Mouse (Mus musculus): Measurements from ENCODE around the gene Pcmtd2.
A peak's percentile ranks its signal among the peaks of the same experiment; 100 is the strongest.
"Not testable (repeated sequence)": the region's sequence is repeated elsewhere in the genome, so short reads cannot be mapped to it uniquely, and the experiment has no call there.

Pcmtd2 gene

GRCm38 (mm10) chr2:181837372-181838292 is at the start of gene Pcmtd2:
Gene Pcmtd2, plus strand, starts transcription at chr2:181837854.
- peak; percentile 93 to 95 for DNase-seq

- no peak for DNase-seq
These were observed 48.3 kb upstream of the Pcmtd2 start for GRCm38 (mm10) chr2:181789396-181789795.

GRCm38 (mm10) chr2:181793186-181793585 is 44.5 kb upstream of the Pcmtd2 start:
- DNase-seq, result not testable (repeated sequence)

GRCm38 (mm10) chr2:181795641-181796130 is 42.0 kb upstream of the Pcmtd2 start:
- DNase-seq, result peak; percentile 40 to 53

GRCm38 (mm10) chr2:181797672-181798071 is 40.0 kb upstream of the Pcmtd2 start:
- peak; percentile 85 to 89 for DNase-seq

- DNase-seq, result no peak
These were observed 8.5 kb upstream of the Pcmtd2 start for GRCm38 (mm10) chr2:181829032-181829650.

- peak; percentile 37 to 46 for DNase-seq
These were observed 4.9 kb upstream of the Pcmtd2 start for GRCm38 (mm10) chr2:181832745-181833144.

GRCm38 (mm10) chr2:181838293-181838680 is 633 bp downstream of the Pcmtd2 start:
- peak; percentile 19 to 43 for DNase-seq

GRCm38 (mm10) chr2:181845709-181846394 is 8.2 kb downstream of the Pcmtd2 start:
- no peak for DNase-seq

GRCm38 (mm10) chr2:181863791-181864535 is 26.3 kb downstream of the Pcmtd2 start, which contains the start of gene Polr3k:
Gene Polr3k, plus strand, starts transcription at chr2:181864337.
- peak; percentile 94 to 96 for DNase-seq

- DNase-seq, result no peak
These were observed 26.8 kb downstream of the Pcmtd2 start for GRCm38 (mm10) chr2:181864536-181864860.

GRCm38 (mm10) chr2:181866931-181867330 is 29.3 kb downstream of the Pcmtd2 start:
- DNase-seq, result peak; percentile 81 to 84

- DNase-seq, result no peak
These were observed 33.4 kb downstream of the Pcmtd2 start for GRCm38 (mm10) chr2:181871039-181871438.

GRCm38 (mm10) chr2:181878903-181879302 is 41.2 kb downstream of the Pcmtd2 start:
- no peak for DNase-seq

GRCm38 (mm10) chr2:181883022-181883749 is 45.5 kb downstream of the Pcmtd2 start:
- no peak for DNase-seq
